Mouse (Mus musculus) kidney, postnatal 4 days (tissue): ENCODE measurements around the gene Dnajc22.

ENCODE experiments used
- DNase-seq, 2 experiments: peaks; one replicate each; pipeline ENCODE4 v3.0.0; 2021; ENCODE audit warnings: mixed read lengths in 2 of 2

The Dnajc22 gene

GRCm38 (mm10) chr15:99116539-99116938, 23.6 kb downstream of the Dnajc22 start:
- peak; percentile 19 to 26 for DNase-seq

GRCm38 (mm10) chr15:99120814-99121213, 27.8 kb downstream of the Dnajc22 start:
- peak in 1 of 2 experiments; percentile 24 for DNase-seq

- no peak for DNase-seq
These were observed 29.7 kb downstream of the Dnajc22 start for GRCm38 (mm10) chr15:99122642-99123041.

GRCm38 (mm10) chr15:99125711-99126080, 32.7 kb downstream of the Dnajc22 start, which contains the start of gene Spats2:
Gene Spats2, plus strand, starts transcription at chr15:99125916.
- DNase-seq: no peak

GRCm38 (mm10) chr15:99126081-99126815, 33.3 kb downstream of the Dnajc22 start:
- DNase-seq: peak; percentile 96 to 97

GRCm38 (mm10) chr15:99126816-99127365, 33.9 kb downstream of the Dnajc22 start:
- DNase-seq: peak in 1 of 2 experiments; percentile 49

- no peak for DNase-seq
These were observed 35.0 kb downstream of the Dnajc22 start for GRCm38 (mm10) chr15:99127851-99128522.

GRCm38 (mm10) chr15:99129441-99129840, 36.5 kb downstream of the Dnajc22 start:
- no peak for DNase-seq

GRCm38 (mm10) chr15:99129956-99130910, 37.3 kb downstream of the Dnajc22 start:
- DNase-seq: peak; percentile 16 to 29

GRCm38 (mm10) chr15:99138389-99138788, 45.4 kb downstream of the Dnajc22 start:
- DNase-seq: no peak

- peak; percentile 63 to 72 for DNase-seq
These were observed 46.7 kb downstream of the Dnajc22 start for GRCm38 (mm10) chr15:99139669-99140068.

GRCm38 (mm10) chr15:99150516-99150915, 57.5 kb downstream of the Dnajc22 start:
- no peak for DNase-seq

- DNase-seq: no peak
These were observed 58.4 kb downstream of the Dnajc22 start for GRCm38 (mm10) chr15:99151324-99151723.

GRCm38 (mm10) chr15:99153466-99153865, 60.5 kb downstream of the Dnajc22 start:
- DNase-seq: no peak
